Mouse (Mus musculus) intestine, embryonic 14.5 days (tissue): ENCODE data around the gene Cadm1. TPM values are rescaled to one million over a fixed set of nuclear protein-coding genes. Genes with fewer than 3 reads are reported as not detected.

Source experiments
- ATAC-seq: fragments of 200-750 bp; cut with Nextera tagmentation; replicated peaks from 2 replicates; pipeline ENCODE4 v1.8.0; 2017; ENCODE audit warnings: low read depth, moderate number of reproducible peaks, moderate TSS enrichment, moderate library complexity; ENCODE audit not compliant: low FRiP score, low TSS enrichment
- DNase-seq: peaks from one replicate; pipeline ENCODE4 v3.0.0-alpha.2; 2018; ENCODE audit warnings: low spot score
- H3K27ac ChIP-seq: fragments of 300-500 bp; sonication (generic); 2 replicates; pipeline ENCODE4 v1.5.1; 2014; ENCODE audit warnings: low read depth, mild to moderate bottlenecking, control low read depth
- H3K27me3 ChIP-seq: fragments of 300-500 bp; sonication (generic); replicated peaks from 2 replicates; pipeline ENCODE4 v1.6.1; 2014; ENCODE audit warnings: low read length, control low read depth; ENCODE audit not compliant: control insufficient read depth, insufficient read depth
- H3K36me3 ChIP-seq: fragments of 300-500 bp; sonication (generic); 2 replicates; pipeline ENCODE4 v1.6.1; 2014; ENCODE audit warnings: low read length, control low read depth; ENCODE audit not compliant: control insufficient read depth, insufficient read depth
- H3K4me1 ChIP-seq: fragments of 300-500 bp; sonication (generic); replicated peaks from 2 replicates; pipeline ENCODE4 v1.6.1; 2014; ENCODE audit warnings: low read length, control low read depth, mixed read lengths; ENCODE audit not compliant: control insufficient read depth, insufficient read depth
- H3K4me2 ChIP-seq: fragments of 300-500 bp; sonication (generic); 2 replicates; pipeline ENCODE4 v1.6.1; 2014; ENCODE audit warnings: low read length
- H3K4me3 ChIP-seq: fragments of 300-500 bp; sonication (generic); 2 replicates; pipeline ENCODE4 v1.5.1; 2014; ENCODE audit warnings: low read depth, low read length, control low read depth, mixed read lengths
- H3K9ac ChIP-seq: fragments of 300-500 bp; sonication (generic); 2 replicates; pipeline ENCODE4 v1.6.1; 2014; ENCODE audit warnings: mild to moderate bottlenecking, low read length
- H3K9me3 ChIP-seq: fragments of 300-500 bp; sonication (generic); 2 replicates; pipeline ENCODE4 v1.6.1; 2016; ENCODE audit warnings: low read length, control low read depth; ENCODE audit not compliant: control insufficient read depth
- WGBS: fragments of 180-500 bp; shearing (Covaris S2); extraction: QIAGEN DNeasy Blood & Tissue Kit; methylation state at CpG from one replicate; pipeline ENCODE4 v1.1.7; 2014; 5-methylcytosine and 5-hydroxymethylcytosine counted together
- polyA plus RNA-seq: library from polyadenylated mRNA; unstranded; fragments of >200 nt; fragmentation: Nextera tagmentation; extraction: Ambion mirVana; gene quantifications from 2 replicates; pipeline ENCODE4 v1.2.1, GENCODE M21; 2014

Cadm1 gene
- polyA plus RNA-seq, 1 experiment from 2014 or later: 74.7 TPM

DNA sequence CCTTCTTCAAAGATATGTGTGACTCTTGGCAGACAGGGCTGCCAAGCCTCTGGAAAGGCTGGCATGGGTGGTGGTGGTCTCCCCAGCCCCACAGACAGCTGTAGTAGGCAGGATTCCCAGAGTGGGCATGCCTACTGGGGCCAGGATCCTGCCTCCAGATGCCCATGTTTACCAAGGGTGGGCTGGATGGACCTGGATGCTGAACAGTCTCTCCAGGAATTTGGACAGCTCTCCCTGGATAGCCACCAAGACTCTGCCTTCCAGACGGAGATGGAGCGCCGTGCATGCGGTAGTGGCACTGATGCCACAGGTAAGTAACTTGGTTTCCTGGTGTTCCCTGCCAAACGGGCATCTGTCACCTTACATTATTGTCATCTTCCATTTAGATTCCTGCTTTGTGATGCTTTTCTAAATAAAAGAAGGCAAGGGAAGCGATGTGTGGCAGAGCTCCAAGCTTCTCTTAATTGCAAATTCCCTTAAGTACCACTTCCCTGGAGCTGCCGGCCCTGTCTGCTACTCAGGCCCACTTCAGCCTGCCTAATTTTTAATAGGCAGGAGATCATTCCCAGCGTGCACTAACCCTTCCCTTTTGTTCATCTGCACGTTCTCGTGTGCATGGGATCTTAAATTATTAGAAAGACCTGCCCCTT lies 346.7 kb downstream of the Cadm1 start:
- DNase-seq (no peak), ATAC-seq (no peak)
- no peaks in the 10 kb centered on the region for H3K9me3 ChIP-seq
- no peak overlapping the region for H3K27ac ChIP-seq
- H3K9ac ChIP-seq: no peak overlapping the region
- WGBS: 80% methylated on average over 10 of the region's 10 CpGs
- H3K27me3 ChIP-seq: no peaks in the 10 kb centered on the region
- H3K4me1 ChIP-seq: no peaks in the 10 kb centered on the region
- no peaks in the 10 kb centered on the region for H3K36me3 ChIP-seq
- H3K4me3 ChIP-seq: no peak overlapping the region
- no peak overlapping the region for H3K4me2 ChIP-seq

DNA sequence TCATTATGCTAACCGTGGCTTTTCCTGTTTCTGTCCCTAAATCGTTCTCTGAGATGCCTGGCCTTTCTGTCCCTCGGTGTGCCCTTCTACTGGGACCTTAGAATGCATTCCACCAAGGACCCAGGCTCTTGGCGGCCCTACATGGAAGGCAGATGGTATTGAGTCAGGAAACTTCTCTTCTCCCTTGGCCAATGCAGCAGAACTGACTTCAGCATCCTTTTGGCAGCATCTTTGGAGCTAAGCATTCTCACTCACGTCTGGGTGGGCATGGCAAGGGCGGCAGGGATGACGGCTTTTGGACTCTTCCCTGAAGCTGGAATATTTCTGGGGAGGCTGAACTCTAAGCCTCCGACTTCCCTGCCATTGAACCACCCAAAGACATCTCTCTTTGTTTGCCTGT lies 350.2 kb downstream of the Cadm1 start:
- H3K4me2 ChIP-seq: no peak overlapping the region
- WGBS: 87% methylated on average over 8 of the region's 8 CpGs
- no peaks in the 10 kb centered on the region for H3K9me3 ChIP-seq
- H3K27ac ChIP-seq: no peak overlapping the region
- no peaks in the 10 kb centered on the region for H3K4me1 ChIP-seq
- DNase-seq (no peak), ATAC-seq (no peak)
- no peak overlapping the region for H3K4me3 ChIP-seq
- no peaks in the 10 kb centered on the region for H3K36me3 ChIP-seq
- no peak overlapping the region for H3K9ac ChIP-seq
- no peaks in the 10 kb centered on the region for H3K27me3 ChIP-seq

DNA sequence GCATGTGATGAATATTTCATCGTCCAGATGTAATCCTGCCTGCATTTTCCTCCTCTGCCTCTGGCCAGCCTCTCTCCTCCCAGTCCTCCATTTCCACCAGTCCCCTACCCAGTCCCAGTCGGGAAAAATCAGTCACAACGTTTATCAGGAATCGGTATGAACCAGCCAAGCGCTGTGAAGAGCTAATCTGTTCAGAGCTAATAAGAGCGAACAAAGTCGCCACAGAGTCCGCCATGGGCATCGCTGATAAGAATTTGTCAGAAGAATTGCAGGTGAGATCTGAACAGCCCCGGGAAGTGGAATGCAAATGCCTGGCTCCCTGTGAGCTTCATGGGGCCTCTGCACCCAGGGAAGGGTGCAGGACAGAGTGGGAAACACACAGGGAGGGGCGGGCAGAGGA lies 352.4 kb downstream of the Cadm1 start:
- ATAC-seq (no peak), DNase-seq (no peak)
- no peaks in the 10 kb centered on the region for H3K36me3 ChIP-seq
- no peaks in the 10 kb centered on the region for H3K4me1 ChIP-seq
- no peak overlapping the region for H3K9ac ChIP-seq
- H3K27me3 ChIP-seq: no peaks in the 10 kb centered on the region
- H3K4me2 ChIP-seq: no peak overlapping the region
- 50% methylated on average over 11 of the region's 11 CpGs for WGBS
- no peak overlapping the region for H3K27ac ChIP-seq
- H3K9me3 ChIP-seq: no peaks in the 10 kb centered on the region
- H3K4me3 ChIP-seq: no peak overlapping the region

DNA sequence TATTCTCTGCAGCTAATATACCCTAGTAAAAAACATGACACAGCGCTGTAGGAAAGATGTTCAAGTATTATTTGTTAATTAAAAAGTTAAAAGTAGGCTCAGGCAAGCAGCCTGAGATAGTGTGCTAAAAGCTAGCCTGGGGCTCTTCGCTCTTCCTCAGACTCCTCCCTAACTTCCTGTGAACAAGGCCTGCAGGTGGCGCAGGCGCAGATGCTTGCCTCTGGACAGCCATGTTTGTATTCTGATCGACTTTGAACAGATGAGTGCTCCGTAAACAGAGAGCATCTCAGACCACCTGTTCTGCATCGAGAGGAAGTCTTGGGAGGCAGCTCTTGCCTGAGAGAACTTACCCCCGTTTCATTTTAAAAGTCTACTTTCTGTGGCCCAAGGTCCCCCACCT lies 361.7 kb downstream of the Cadm1 start:
- Histone ChIP-seq H3K4me2 (no peak overlapping the region), H3K4me3 (no peak overlapping the region), H3K4me1 (peaks cover 11% of the 10 kb centered on the region), H3K36me3 (no peaks in the 10 kb centered on the region), H3K9ac (no peak overlapping the region), H3K9me3 (no peaks in the 10 kb centered on the region), H3K27ac (no peak overlapping the region), H3K27me3 (no peaks in the 10 kb centered on the region)
- WGBS: 60% methylated on average over 8 of the region's 8 CpGs
- DNase-seq: no peak
- ATAC-seq: no peak

DNA sequence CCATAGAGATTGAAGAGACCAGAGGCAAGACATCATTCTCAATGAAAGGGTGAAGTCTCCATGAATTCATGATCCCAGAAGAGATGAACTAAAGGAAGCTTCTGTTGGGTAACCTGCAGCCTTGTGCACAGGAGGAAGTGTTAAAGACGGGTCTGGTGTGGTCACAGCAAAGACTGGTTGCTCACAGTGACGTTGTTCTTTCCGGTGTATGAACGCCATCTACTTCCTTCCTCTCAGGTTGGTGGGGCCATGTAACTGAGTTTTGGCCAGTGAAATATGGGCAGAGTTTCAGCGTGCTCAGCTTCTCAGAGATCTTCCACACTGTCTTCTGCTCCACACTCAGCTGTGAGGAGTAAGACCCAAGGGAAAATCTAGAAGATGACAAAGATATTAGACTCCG lies 363.0 kb downstream of the Cadm1 start:
- ATAC-seq: no peak
- 93% methylated on average over 6 of the region's 6 CpGs for WGBS
- Histone ChIP-seq H3K9me3 (no peaks in the 10 kb centered on the region), H3K9ac (no peak overlapping the region), H3K4me2 (no peak overlapping the region), H3K27ac (no peak overlapping the region), H3K4me1 (peaks cover 11% of the 10 kb centered on the region), H3K36me3 (no peaks in the 10 kb centered on the region), H3K27me3 (no peaks in the 10 kb centered on the region), H3K4me3 (no peak overlapping the region)
- DNase-seq: no peak

DNA sequence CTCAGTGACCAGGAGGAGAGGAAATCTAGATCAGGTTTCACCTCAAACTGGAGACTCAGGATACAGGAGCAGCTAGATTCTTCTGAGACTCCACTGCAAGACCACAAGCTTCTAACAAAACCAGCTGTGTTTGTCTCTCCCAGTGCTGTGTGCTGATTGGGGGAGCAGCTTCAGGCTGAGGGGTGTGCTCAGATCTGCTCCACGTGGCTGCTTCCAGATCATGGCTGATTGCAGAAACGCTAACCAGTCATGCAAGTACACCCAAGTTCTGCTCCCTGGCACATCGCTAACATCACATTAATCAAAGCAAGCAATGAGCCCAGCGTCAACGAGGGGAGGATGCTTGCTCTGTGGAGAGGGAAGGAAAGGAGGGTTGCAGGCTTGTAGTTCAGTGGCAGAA lies 364.1 kb downstream of the Cadm1 start:
- no peak overlapping the region for H3K27ac ChIP-seq
- H3K4me2 ChIP-seq: no peak overlapping the region
- H3K4me1 ChIP-seq: peaks cover 11% of the 10 kb centered on the region
- DNase-seq (no peak), ATAC-seq (0 out of 2 replicates have a peak, but pooled peaks have one; percentile 43)
- no peak overlapping the region for H3K4me3 ChIP-seq
- H3K9ac ChIP-seq: no peak overlapping the region
- WGBS: 12% methylated on average over 5 of the region's 5 CpGs
- no peaks in the 10 kb centered on the region for H3K36me3 ChIP-seq
- H3K27me3 ChIP-seq: no peaks in the 10 kb centered on the region
- no peaks in the 10 kb centered on the region for H3K9me3 ChIP-seq

DNA sequence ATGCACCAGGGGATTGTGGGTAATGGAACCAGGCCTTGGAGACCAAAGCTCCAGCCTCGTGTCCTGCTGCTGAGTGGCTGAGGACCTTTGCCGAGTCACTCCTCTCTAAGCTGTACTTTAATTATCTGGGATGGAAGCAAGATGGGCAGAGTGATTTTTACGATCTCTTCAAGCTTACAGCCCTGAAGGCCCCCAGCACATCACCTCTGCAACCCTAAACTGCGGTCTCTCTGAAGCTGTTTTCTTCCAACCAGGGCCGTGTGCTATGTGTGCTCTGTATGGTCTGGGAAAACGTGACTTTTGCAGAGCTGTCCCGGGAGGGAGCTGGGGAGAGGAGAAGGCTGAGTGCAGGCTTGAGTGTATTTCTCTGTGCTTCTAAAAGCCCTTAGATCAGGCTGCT lies 364.7 kb downstream of the Cadm1 start:
- DNase-seq: no peak
- WGBS: 13% methylated on average over 7 of the region's 7 CpGs
- ATAC-seq: no peak
- H3K27ac ChIP-seq: no peak overlapping the region
- H3K36me3 ChIP-seq: no peaks in the 10 kb centered on the region
- peaks cover 11% of the 10 kb centered on the region for H3K4me1 ChIP-seq
- no peaks in the 10 kb centered on the region for H3K27me3 ChIP-seq
- no peak overlapping the region for H3K9ac ChIP-seq
- no peak overlapping the region for H3K4me2 ChIP-seq
- H3K4me3 ChIP-seq: no peak overlapping the region
- no peaks in the 10 kb centered on the region for H3K9me3 ChIP-seq

DNA sequence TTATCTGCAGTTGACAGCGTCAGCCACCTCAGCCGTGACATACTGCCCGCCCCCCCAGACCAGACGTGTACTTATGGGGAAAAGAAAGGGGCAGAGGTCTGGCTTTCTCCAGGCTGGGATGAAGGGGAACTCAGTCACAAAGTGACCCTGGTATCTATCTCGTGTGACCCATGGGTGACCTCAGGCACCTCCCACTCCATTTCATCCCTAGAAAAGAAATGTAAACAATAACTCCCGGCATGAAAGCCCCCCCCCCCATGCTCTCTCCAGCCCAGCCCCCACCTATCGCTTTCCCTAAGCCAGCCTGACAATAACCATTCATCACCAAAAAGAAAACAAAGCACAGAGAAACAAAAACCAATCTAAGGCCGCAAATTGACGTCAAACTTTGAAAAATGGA lies 365.1 kb downstream of the Cadm1 start:
- H3K4me1 ChIP-seq: peaks cover 11% of the 10 kb centered on the region
- H3K4me3 ChIP-seq: no peak overlapping the region
- no peaks in the 10 kb centered on the region for H3K9me3 ChIP-seq
- H3K27ac ChIP-seq: no peak overlapping the region
- no peaks in the 10 kb centered on the region for H3K27me3 ChIP-seq
- DNase-seq (no peak), ATAC-seq (no peak)
- H3K9ac ChIP-seq: no peak overlapping the region
- no peaks in the 10 kb centered on the region for H3K36me3 ChIP-seq
- no peak overlapping the region for H3K4me2 ChIP-seq
- WGBS: 4% methylated on average over 9 of the region's 9 CpGs

DNA sequence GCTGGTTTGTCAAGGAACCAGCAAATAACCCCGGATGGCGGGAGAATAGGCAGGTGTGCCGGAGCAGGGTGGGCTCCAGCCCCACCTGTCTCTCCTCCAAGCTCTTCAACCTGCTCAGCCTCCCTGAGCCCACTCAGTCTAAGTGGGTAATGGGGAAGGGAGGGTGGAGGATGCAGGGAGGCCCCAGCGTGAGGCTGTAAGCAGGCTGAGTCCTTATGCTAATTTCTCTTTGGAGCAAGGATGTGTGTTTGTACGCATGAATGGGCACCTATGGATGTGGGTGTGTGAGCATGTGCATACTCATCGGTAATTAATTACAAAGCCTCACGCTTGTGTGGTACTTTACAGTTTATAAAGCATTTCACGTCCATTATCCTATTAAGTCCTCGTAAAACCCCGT lies 370.8 kb downstream of the Cadm1 start:
- H3K9ac ChIP-seq: no peak overlapping the region
- no peak overlapping the region for H3K4me2 ChIP-seq
- no peaks in the 10 kb centered on the region for H3K27me3 ChIP-seq
- no peak overlapping the region for H3K4me3 ChIP-seq
- no peak for DNase-seq
- H3K27ac ChIP-seq: no peak overlapping the region
- no peaks in the 10 kb centered on the region for H3K36me3 ChIP-seq
- H3K4me1 ChIP-seq: no peaks in the 10 kb centered on the region
- no peaks in the 10 kb centered on the region for H3K9me3 ChIP-seq
- ATAC-seq: no peak
- 81% methylated on average over 10 of the region's 10 CpGs for WGBS
